Mouse (Mus musculus): ENCODE measurements around the gene Ddx39.
A peak's percentile ranks its signal among the peaks of the same experiment; 100 is the strongest.

Gene Ddx39

DNA sequence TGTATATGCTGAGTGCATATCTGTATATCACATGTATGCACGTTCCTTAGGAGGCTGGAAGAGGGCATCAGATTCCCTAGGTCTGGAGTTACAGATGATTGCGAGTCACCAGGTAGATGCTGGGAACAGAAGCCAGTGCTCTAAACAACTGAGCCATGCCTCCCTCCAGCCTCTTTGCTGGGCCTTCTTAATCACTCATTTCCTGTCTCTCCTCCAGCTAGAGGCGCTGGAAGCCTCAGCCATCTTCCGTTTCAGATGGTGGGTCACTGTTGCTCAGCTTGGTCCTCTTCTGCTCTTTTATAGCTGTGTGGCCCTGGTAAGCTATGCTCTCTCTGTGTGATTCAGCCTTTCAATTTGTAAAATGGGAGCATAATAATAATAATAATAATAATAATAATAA is 56.8 kb downstream of the Ddx39 start:
- no peak for DNase-seq

DNA sequence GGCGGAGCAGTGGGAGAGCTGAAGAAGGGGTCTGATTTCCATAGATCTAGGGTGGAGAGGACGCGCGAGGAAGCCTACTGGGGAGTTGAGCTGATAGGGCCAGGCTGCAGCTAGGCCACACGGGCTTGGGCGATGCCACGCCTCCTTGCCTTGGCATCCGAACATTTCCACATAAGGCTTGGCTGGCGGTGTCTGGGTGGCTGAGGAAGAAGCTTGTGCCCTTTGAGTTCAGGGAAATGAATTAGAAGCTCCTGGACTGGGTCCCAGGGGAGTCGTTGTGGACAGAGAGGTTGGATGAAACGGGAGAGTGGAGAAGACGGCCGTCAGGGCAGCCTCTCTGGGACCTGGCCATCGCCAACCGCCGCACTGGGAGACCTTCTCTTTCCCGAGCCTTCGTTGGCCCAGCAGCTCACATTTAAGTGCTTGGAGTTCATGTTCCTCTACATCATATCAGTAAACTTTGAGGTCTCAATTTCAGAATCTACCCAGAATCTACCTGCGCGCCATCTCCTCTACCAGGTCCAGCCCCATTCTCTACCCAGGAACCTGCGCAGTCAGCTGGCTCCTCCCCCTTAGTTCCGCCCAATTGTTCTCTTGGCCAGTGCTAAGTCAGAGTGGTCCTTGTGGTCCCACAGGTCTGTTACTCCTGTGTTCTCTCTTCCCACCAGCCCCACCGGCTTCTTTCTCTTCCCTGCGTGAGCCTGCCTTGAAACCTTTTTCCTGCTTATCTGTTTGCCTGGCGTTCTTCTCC is 57.9 kb downstream of the Ddx39 start:
- DNase-seq = peak; percentile 53

DNA sequence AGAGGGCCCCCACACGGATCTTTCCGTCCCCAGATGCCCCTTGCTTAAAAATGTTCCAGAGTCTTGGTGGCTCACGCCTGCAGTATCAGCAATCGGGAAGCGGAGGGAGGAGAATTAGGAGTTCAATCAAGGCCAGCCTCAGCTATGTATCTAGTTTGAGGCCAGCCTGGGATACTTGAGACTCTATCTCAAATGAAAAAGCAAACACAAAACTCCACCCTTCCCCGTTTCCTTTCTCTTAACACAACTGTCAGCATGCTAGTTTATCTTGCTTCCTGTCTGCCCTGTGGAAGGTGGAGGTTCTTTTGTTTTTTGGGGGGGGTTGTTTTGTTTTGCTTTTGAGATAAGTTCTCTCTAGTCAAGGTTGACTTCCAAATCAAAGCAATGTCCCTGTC is 58.5 kb downstream of the Ddx39 start:
- no peak for DNase-seq

DNA sequence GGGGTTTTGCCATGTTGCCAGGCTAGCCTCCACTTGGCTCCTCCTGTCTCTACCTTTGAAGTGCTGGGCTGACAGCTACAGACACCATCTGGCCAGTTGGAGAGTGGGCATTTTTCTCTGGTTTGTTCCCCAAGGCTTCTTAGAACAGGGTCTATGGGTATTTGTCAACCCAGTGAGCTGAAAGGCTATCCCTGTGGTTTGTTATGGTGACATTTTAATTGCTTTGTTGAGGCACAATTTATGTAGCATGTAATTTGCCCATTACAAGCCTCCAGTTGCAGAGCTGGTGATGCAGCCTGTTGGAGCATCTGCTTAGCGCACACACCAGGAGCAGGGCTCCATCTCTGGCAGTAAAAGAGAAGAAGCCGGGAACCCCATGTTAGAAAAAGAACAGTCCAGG is 59.2 kb downstream of the Ddx39 start:
- DNase-seq = no peak

All from kidney, postnatal 10 days (tissue).